In the genomic region with DNA sequence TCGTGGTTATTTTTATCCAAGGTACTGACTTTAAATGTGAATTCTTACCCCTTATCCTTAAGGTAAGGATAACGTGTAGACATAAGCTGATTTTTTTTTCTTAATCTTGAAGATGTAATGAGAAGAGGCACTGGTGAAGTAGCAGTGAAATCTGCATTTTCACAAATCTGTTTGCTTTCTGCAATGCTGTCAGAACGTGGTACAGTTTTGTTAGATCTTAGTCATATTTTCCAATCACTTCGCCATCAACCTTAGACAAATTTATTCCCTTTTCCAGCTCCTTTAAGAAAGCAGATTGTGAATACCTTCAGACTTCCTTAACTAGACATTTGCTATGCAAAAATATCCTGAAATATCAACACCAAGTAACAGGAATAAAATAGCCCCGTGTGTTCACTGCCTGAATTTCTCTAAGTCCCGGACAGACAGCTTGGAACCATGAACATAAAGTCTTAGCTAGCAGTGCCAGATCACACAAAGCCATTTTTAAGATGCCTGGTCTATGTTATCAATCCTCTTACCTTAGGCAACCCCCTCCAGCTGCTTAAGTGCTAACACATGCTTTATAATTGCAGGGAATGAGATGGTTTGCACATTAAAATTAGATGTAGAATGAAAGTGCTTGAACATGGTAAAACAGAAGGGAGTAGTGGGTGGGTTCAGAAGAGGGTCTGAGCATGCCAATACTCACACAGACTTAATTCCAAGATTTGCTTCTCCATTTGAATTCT, we compare ENCODE assay signal across 10 mouse cellular contexts.
DNase-seq lines count a peak whose midpoint lies in the region; ATAC-seq and TF ChIP-seq lines count a peak whose summit lies in the region.
"Had no signal": no experiment of that assay in that cellular context is flagged by ENCODE, and none has a peak within 500 bp of the region (broad histone marks: within the 10 kb centered on the region; RNA-seq: fewer than 3 reads in every experiment).

No protein-coding gene starts in this region.

- no peaks in the 10 kb centered on the region for H3K9me3 ChIP-seq in limb, embryonic 13.5 days
- H3K9me3 ChIP-seq in heart, embryonic 11.5 days (replicated peaks; ENCODE audit: control insufficient read depth, low read length) = no peaks in the 10 kb centered on the region

- intact Hi-C loops in left cerebral cortex, adult 2 months (cut with DNase I) = no loop called here
- intact Hi-C loops in left cerebral cortex, postnatal 4 days (cut with DNase I) = no loop called here

- peak; percentile 78 for ATAC-seq in limb, embryonic 13.5 days (ENCODE audit: low FRiP score, low read depth)
- ATAC-seq in heart, embryonic 11.5 days (replicated peaks; ENCODE audit: insufficient number of reproducible peaks, low FRiP score, low TSS enrichment) = no peak

- H3K9ac ChIP-seq in limb, embryonic 13.5 days = no peak overlapping the region
- H3K9ac ChIP-seq in heart, embryonic 11.5 days (ENCODE audit: low read depth, low read length) = no peak overlapping the region

- no peaks in the 10 kb centered on the region for H3K27me3 ChIP-seq in limb, embryonic 13.5 days
- H3K27me3 ChIP-seq in heart, embryonic 11.5 days (ENCODE audit: control insufficient read depth, insufficient read depth, low read length) = no peaks in the 10 kb centered on the region

- peaks cover 24% of the 10 kb centered on the region for H3K4me1 ChIP-seq in limb, embryonic 13.5 days
- H3K4me1 ChIP-seq in heart, embryonic 11.5 days (ENCODE audit: control insufficient read depth, insufficient read depth, low read length) = no peaks in the 10 kb centered on the region

- H3K27ac ChIP-seq in left cerebral cortex, adult 2 months = peak overlapping the region; percentile 66
- peak overlapping the region; percentile 63; the same call in 1 of the 2 replicates for H3K27ac ChIP-seq in limb, embryonic 13.5 days
- no peak overlapping the region for H3K27ac ChIP-seq in heart, embryonic 11.5 days (ENCODE audit: low read depth, low read length)

- DNase-seq in left cerebral cortex, adult 2 months (ENCODE audit: extremely low spot score in 1 of 2, low spot score in 2 of 2) = no peak
- no peak for DNase-seq in left cerebral cortex, postnatal 4 days
- DNase-seq in embryo, embryonic 11 days = peak; percentile 32
- DNase-seq in fibroblast of lung, adult 2 months (ENCODE audit: low read depth) = peak; percentile 11
- no peak for DNase-seq in urinary bladder, postnatal 25 days (ENCODE audit: low spot score)
- DNase-seq: kidney, postnatal 10 days; lung, adult 18-20 months had no signal

- no peak overlapping the region for H3K4me3 ChIP-seq in left cerebral cortex, adult 2 months
- no peak overlapping the region for H3K4me3 ChIP-seq in limb, embryonic 13.5 days
- no peak overlapping the region for H3K4me3 ChIP-seq in heart, embryonic 11.5 days (ENCODE audit: low read depth, low read length)

- WGBS in limb, embryonic 13.5 days = 23% methylated on average over 6 of the region's 6 CpGs
- 71% methylated on average over 6 of the region's 6 CpGs for WGBS in heart, embryonic 11.5 days (ENCODE audit: insufficient replicate concordance)

- no peak; the same call in 1 of the 2 replicates for TF ChIP-seq CTCF in left cerebral cortex, adult 2 months (IDR thresholded peaks at IDR 0.05)

- no peak overlapping the region for H3K4me2 ChIP-seq in limb, embryonic 13.5 days (replicated peaks)
- H3K4me2 ChIP-seq in heart, embryonic 11.5 days = no peak overlapping the region

- peaks cover 3% of the 10 kb centered on the region; the same call in 1 of the 2 replicates for H3K36me3 ChIP-seq in limb, embryonic 13.5 days
- no peaks in the 10 kb centered on the region; the same call in 1 of the 2 replicates for H3K36me3 ChIP-seq in heart, embryonic 11.5 days (ENCODE audit: control insufficient read depth, insufficient read depth, low read length)
- H3K36me3 ChIP-seq: G1E had no signal

Comparison
In these comparisons a context has a peak if more than half of its experiments do, and no peak if none do; other contexts are left out.
1. DNase-seq: peak in embryo, embryonic 11 days (single experiment) and fibroblast of lung, adult 2 months (single experiment); none in left cerebral cortex, adult 2 months (0 of 2), left cerebral cortex, postnatal 4 days (single experiment) and urinary bladder, postnatal 25 days (single experiment).